Mouse (Mus musculus) layer of hippocampus, adult 9-10 months (tissue): ENCODE data around the gene Ppil1.

ENCODE experiments used
- DNase-seq: peaks from one replicate; pipeline ENCODE4 v3.0.0; 2022; ENCODE audit warnings: low spot score

Ppil1 gene

DNA sequence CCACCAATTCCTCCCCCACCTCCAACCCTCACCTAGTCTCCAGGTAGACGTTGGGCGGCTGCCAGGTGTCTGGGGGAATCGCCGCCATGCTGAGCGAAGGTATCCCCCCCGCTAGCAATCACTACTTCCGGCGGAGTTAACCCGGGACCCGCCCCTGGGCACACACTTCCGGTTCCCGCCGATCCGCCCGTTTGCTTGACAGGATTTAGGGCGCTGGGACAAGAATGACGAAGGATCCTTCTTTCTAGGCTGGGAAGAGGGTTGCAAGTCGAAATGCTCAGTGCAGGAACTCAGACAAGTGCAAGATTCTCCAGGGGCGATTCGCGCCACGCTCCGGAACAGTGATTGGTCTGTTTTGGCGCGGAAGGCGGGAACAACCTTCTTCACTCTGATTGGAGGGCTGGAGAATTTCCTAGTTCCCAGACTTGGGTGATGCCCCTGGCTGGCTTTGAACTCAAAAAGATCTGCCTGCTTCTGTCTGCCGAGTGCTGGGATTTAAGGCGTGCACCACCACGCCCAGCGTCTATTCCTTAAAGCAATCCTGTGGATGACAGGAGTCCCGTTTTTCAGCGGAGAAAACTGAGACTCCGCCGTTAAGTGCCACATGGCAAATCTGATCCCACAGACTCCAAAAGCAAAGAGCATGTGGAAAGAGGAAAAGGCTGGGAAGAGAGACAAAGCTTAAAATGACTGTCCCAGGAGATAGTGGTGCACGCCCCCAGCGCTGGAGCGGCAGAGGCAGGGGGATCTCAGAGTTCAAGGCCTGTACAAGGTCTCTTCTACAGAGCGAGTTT lies at the start of gene Ppil1:
Gene Ppil1 (minus strand): TSS at position 347 of the 794 bp plus-strand sequence.
- no peak for DNase-seq

DNA sequence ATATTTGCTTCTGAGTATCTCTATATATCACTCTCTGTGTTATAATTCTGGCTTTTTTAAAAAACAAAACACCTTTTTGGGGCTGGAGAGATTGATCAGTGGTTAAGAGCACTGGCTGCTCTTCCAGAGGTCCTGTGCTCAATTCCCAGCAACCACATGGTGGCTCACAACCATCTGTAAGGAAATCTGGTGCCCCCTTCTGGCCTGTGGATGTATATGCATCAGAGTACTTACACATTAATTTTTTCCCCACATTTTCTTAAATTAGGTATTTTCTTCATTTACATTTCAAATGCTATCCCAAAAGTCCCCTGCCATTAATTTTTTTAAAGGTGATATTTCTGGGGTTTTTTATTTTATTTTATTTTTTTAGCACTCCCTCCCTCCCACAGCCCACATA lies 49.3 kb upstream of the Ppil1 start:
- no peak for DNase-seq

DNA sequence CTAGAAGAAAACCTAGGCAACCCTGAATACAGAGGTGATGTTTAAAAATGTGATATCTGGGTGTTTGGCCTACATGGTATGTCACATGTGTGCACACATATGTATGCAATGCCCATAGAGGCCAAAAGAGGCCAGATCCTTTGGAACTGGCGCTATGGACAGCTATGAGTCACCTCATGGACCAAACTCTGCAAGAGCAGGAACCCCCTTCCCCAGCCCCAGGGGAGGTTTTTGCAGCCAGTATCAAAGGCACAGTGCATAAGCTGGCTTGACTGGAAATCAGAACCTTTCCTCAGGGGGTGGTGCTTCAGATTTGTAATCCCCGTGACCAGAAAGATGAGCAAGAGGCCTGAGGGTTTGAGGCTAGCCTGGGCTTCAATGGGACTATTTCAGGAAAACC lies 48.1 kb upstream of the Ppil1 start:
- DNase-seq = no peak

DNA sequence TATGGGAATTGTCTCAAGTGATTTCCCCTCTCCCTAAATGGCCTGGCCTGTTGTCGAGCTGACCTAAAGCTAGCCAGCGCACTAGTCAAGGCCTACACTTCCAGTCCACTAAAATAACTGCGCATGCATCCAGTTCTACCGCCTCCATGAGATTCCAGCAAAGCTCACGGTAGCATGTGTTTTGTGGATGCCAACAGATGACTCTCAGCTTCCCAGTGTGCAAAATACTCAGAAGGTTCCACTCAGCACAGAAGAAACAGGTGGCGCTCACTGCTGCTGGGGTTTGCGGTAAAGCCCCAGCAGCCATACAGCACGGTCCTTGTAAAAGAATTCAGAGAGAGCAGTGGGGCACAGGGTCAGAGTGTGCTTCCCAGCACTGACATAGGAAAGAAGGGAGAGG lies 47.6 kb upstream of the Ppil1 start:
- DNase-seq = no peak

DNA sequence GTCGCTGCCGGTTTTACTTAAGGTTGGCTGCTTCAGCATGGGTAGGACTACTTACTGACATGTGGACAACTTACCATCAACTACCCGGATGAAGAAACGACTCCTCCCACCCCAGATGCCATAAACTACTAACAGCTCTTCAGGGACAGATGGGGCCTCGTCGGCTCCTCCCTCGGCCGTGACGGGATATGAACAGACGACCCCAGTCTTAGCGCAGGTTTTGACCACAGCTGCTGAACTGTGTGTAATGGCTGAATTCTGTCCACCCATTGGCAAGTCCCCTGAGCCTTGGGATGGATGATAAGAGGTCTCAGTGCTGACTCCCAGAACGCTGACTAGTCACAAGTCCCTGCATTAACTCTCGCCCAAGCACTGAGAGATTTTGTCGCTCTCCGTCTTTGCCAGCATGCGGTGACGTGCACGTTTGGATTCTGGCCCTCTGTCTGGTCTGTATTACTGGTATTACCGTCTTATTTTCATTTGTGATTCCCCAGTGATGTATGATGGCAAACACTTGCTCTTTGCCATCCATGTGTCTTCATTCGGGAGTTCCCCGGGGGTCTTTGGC lies 46.2 kb upstream of the Ppil1 start:
- no peak for DNase-seq

DNA sequence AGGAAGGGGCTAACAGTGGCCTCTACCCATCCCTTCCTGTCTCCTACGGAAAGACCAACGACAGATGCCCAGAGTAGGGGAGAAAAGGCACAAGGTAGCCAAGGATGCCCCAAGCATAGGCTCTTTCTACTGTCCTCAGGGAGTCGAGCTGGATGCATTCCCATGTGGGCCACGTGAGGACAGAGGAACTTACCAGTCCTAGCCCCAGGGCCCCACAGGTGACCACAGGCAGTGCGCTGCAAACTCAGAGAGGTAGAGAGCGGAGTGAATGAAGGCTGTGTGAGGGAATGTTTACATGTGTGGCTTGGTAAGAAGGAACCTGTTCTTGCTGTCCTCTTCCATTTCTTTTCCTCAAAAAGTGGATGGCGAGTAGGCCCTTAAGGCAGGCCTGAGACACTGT lies 41.9 kb upstream of the Ppil1 start:
- DNase-seq = no peak

DNA sequence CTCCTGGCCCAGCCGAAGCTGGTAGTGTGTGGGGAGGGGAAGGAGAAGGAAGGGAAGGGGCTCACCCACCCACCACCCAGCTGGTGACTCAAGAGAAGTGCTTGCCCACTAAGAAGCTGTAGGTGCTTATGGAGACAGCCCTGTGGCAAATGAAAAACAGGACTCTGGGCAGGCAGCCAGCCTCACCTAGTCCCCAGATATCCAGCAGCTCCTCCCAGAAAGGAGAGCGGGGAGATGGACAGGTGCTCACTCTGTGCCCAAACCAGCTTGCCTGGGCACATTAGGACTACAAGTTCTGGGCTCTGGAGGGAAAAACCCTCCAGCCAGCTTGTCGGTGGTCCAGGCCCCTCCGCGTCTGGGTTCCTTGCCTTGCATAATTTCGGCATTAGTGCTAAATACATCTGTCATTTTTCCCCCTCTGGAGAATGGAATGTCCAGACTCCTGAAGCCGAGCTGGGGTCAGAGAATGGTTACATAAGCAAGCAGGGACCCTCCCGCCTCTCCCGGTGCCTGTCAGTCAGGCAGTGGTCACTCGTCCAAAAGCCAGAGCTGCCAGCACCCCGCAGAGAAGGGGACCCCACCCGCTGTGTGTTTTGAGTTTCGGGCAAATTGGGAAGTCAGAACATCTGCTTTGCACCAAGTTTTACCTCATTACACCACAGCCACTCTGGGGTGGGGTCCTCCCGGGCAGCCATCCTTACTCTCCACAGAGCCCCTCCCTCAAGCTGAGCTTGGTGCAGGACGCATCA lies 41.2 kb upstream of the Ppil1 start:
- DNase-seq = no peak

DNA sequence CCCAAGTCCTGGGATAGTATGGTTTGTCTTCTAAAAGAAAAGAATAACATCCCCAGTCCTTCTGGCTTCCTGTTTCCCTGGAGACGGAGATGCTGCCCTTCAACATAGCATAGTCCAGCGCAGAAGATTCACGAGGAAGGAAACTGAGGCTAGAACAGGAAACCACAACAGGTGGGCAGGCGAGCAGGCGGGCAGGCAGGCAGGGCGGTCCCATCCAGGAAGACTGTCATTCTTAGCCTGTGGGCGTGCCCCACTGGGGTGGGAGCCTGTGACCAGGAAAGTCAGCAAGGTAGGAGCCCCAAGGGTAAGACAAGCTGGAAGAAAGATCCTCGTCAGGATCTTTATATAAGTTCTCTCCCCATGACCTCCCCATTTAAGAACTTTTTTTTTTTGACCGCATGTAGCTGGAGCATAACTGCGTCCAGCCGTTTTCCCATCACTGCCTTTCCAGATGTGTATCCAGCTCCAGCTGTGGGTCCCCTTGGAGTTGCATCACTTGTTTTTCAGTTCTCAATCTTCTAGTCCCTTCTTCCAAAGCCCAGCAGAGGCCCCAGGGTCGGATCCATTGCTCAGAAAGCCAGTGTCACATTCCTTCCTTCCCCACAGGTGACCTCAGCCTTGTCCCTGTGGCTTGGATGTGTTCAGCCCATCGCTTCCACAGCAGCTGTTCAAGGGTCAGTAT lies 40.5 kb upstream of the Ppil1 start:
- no peak for DNase-seq

DNA sequence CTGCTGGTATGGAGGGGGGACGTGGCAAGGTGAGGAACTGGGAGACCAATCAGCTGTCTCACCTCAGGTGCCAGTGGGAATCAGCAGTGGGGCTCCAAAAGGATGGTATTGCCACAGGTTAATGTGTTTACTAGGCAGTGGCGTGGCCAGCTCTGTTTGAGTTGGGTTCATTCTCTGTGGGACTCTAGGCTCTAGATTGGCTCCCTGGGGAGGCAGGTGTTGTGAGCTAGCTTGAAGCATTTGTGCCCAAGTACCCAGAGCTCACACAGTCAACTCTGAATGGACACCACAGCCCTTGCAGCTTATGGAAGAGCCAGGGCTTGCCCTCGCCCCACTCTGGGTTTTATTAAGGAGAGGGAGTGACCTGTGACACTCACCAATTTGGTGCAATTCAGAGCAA lies 39.9 kb upstream of the Ppil1 start:
- DNase-seq = no peak

DNA sequence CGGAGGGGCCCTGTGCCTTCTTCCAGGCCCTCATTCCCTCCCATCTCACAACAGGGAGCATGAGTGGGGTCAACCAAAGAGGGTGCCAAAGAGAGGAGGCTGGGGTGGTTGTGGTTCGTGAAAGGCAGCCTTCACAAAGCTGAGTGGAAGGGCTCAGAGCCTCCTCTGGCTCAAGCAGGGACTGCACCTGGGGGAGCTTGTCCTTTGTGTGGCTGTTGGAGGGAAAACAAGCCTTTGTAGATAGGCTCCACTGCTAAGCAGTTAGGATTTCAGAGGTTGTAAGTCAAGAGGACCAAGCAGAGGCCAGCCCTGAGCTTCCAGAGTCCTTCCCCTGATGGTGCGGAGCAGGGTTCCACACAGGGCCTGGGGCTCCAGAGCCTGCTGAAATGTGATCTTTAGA lies 39.1 kb upstream of the Ppil1 start:
- DNase-seq = no peak

DNA sequence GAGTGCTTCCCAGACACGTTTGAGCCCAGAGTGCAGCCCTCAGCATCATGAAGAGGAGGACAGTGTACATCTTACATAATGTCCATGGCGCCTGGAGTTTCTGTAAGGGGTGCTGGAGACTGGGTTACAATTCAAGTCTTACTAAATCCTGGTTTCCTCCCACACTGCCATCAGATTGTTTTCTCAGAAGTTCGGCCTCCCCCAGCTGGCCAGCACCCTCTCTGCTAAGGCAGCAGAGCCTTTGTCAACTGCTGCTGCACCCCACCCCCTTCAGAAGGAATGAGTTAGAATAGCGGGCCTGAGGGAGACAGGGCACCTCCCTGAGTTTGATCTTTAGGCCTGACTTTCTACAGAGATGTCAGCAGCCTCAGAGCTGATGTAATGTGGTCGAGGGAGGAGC lies 38.2 kb upstream of the Ppil1 start:
- DNase-seq = no peak

DNA sequence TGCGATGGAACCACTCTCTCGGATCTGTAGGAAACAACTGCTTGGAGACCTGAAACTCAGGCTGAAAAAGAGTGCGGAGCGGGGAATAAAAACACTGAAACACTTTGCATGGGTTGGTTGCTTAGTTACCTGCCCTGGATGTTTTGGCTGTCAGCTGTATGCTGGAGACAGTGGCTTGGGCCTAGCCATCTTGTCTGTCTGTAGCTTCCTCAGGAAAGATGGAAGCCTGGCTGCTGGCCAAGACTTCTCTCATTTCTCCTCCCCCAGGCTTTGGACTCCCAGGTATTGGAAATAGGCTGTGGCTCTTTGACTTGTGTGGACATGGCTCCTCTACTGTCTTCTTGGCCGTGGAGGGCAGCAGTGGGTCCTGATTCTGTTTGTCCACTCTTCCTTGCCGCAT lies 37.4 kb upstream of the Ppil1 start:
- DNase-seq = no peak

DNA sequence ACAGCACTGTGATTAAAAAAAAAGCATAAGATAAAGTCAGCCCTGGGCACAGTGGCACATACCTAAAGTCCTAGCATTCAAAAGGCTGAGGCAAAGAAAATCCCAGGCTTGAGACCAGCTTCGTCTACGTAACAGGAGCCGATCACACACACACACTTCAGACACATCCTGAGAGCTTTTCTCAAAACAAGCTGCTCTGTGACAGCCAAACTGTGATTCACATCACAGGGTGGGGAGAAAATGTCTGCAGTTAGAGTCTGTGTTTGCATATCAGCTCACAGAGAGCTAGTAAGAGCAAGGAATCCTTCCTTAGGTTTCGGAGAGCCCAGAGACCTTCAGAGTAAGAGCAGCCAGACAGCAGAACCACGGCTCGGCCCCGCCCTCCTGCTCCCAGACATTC lies 36.9 kb upstream of the Ppil1 start:
- no peak for DNase-seq

DNA sequence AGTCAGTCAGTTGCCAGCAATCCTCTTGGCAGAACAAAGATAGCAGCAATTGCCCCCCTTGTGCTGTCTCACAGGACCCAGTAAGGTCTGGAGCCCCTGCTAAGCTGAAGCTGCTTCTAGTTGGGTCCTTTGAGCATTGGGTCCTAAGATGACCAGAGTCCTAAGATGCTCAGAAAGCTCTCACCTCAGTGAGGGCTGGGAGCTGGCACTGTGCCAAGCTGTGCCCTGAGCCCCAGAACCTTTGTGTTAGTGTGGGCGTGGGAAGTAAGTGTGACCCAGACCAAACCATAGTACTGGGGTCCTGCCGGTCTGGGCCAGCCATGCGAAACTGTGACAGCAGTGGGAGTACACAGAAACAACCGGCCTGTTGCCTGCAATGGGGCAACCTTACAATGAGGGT lies 35.3 kb upstream of the Ppil1 start:
- DNase-seq = no peak

DNA sequence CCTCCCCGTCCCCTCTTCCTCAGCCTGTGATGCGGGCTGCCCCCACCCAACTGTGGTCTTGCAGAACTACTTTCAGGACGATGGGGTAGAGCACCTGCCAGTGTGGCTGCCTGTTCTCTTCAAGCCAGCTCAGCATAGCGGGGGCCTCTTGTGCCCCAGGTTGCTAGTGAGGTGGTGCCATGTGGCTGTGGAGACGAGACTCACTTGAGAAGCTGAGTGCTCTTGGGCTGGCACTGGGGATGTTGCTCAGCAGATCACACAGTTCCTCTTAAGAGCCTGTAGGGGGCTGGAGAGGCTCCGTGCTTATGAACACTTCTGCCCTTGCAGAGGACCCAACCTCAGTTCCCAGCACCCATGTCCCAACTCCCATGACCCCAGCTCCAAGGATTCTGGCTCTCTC lies 33.8 kb upstream of the Ppil1 start:
- DNase-seq = no peak

DNA sequence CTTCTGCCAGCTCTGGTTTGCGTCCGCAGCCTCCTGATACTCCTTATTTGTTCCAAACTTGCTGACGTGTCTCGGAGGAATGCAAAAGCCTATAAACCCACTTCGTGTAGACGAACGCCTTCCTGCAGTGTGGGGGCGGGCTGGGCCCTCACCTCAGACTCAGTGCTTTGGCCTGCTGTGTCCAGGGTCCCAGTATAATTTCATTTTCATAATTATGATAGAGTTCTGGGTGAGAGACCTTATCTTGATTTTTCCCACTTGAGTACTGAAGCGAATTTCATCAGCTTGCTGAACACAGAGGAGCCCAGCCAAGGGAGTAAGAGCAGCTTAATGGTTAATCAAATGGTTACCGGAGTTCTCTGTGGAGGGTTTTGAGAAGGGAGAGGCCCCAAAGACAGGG lies 33.3 kb upstream of the Ppil1 start:
- no peak for DNase-seq

DNA sequence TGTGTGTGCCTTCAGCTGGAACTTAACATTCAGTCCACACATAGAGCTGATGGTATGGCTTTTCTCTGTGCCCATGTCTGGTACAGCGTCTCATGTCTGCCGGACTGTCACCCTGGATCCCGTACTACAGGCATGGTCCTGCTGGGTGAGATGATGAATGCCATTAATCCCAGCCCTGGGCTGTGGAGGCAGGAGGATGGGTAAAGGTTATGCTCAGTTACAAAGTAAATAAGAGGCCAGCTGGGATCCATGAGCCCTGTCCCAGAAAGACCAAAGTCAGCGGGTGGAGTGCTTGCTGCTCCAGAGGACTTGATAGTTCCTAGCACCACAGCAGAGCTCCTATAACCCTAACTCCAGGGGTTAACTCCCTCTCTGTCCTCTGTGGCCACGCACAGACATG lies 31.8 kb upstream of the Ppil1 start:
- no peak for DNase-seq

DNA sequence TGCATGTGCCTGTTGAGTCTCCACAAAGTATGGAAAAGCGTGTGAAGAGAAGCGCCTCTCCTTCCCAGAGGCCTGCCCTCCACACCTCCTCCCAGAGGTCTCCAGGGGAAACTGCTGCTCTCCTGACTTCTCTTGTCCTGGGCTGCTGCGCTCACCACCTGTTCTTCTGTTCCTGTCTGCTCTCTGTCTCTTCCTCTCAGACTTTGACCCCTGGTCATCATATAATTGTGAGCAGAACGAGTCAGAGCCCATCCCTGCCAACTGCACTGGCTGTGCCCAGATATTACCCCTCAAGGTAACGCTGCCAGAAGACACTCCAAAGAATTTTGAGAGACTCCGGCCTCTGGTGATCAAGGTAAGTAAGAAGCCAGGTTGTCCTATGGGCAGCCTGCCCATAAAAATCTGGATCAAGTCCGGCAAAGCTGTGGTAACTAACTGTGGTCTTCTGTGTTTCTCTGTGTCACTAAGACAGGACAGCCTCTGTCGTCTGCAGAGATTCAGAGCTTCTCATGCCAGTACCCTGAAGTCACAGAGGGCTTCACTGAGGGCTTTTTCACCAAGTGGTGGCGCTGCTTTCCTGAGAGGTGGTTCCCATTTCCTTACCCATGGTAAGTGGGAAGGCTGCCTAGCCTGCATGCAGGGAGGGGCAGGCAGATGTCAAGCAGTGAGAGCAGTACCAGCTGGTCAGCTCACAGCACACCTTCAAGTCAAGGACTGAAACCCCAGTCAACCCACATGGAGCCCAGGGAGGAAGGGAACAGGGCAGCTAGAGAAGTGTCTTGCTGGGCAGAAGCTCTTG lies 30.0 kb upstream of the Ppil1 start:
- DNase-seq = no peak

DNA sequence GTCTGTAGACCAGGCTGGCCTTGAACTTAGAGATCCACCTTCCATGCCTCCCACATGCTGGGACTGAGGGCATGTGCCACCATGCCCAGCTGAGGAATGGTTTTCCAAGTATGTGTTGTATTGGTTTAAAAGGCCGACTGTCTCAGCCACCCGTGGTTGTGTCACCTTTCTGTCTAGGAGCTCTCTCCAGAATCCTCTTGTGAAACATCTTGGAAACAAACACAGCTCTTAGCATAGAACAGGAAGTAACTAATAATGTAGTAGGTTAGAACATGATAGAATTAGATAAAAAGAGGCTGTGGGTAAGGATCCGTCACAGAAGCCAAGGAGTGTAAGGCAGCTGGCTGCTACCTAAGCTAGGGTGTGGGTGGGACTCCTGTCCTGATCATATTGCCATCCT lies 29.0 kb upstream of the Ppil1 start:
- DNase-seq = no peak

DNA sequence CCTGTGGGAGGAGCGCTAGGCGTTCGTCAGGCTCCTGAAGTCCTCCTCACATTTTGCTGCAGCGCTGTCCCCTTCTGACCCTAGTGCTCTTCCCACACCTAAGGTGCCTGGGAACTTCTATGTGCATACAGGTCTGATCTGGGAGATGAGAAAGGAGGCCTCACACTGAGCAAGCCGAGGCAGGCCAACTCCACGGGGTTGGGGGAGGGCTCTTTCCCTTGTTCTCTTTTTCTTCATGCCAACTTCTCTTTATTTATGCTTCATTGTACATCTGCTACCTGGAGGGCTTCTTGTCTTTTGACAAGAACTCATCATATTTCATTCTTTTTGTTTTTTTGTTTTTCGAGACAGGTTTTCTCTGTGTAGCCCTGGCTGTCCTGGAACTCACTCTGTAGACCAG lies 27.8 kb upstream of the Ppil1 start:
- DNase-seq = no peak

DNA sequence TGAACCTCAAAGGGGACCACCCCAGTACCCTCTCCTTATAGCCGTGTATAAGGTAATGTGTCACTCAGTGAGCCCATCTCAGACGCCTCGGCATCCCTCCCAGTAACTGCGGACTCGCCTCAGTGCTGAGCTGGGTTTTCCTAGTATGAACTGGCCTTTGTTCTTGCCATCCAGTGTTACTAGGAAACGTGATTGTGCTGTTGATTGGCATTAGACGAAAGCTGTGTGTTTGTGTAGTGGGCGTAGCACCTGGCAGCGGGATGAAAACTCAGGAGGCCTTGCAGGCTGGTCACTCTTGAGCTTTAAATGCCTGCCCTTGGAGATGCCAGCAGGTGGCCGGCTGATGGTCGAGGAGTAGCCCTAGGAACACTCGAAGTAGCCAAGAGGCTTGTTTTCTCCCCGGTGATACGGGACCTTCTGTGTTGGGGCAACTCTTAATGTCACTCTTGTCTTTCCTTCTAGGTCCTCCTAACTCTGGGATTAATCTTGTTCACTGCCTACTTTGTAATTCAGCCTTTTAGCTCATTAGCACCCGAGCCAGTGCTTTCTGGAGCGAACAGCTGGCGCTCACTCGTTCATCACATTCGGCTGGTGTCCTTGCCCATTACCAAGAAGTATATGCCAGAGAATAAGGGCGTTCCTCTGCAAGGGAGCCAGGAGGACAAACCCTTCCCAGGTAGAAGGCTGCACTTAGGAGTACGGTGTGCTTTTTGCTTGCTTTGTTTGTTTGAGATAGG lies 18.4 kb upstream of the Ppil1 start:
- DNase-seq = no peak
